Mouse (Mus musculus): ENCODE data around the gene Fbf1. TPM values are rescaled to one million over a fixed set of nuclear protein-coding genes. Genes with fewer than 3 reads are reported as not detected.
A peak's percentile ranks its signal among the peaks of the same experiment; 100 is the strongest.

The Fbf1 gene
- polyA plus RNA-seq, 1 experiment from 2014 or later = 49.2 TPM

GRCm38 (mm10) chr11:116138096-116138467 is 29.9 kb downstream of the Fbf1 start:
- in situ Hi-C loops (cut with MboI; ENCODE audit: low pct_unique_long_range_greater_than_20kb) = no loop called here
- H3K27me3 ChIP-seq = no peaks in the 10 kb centered on the region
- no peak for TF ChIP-seq CTCF (IDR thresholded peaks at IDR 0.05)
- CTCF ChIA-PET = interaction anchor here (0.7 to 1.6 kb wide), 14 partner anchors 9 to 93 kb away, joined by 3 to 6 read pairs (median 4); partner anchors contain the start of gene Fbf1
- POLR2A ChIA-PET = interaction anchor here (0.6 to 0.7 kb wide), 3 partner anchors 13 to 107 kb away, joined by 3 read pairs; no protein-coding TSS in a partner anchor
- no peak for DNase-seq (ENCODE audit: low read depth, low spot score)
- ATAC-seq = no peak

- in situ Hi-C loops (cut with MboI; ENCODE audit: low pct_unique_long_range_greater_than_20kb) = loop anchor here (5.0 kb wide), 1 partner anchor 47 kb away; the partner anchor contains the start of gene Wbp2
- DNase-seq (ENCODE audit: low read depth, low spot score) = no peak
- CTCF ChIA-PET = interaction anchor here (1.4 kb wide), 1 partner anchor 31 kb away, joined by 3 read pairs; no protein-coding TSS in a partner anchor
- no peak for TF ChIP-seq CTCF (IDR thresholded peaks at IDR 0.05)
- H3K27me3 ChIP-seq = no peaks in the 10 kb centered on the region
- POLR2A ChIA-PET = no interaction called here
- ATAC-seq = no peak
Observed at GRCm38 (mm10) chr11:116134171-116134570, 33.8 kb downstream of the Fbf1 start.

GRCm38 (mm10) chr11:116133497-116133896 is 34.5 kb downstream of the Fbf1 start:
- no peaks in the 10 kb centered on the region for H3K27me3 ChIP-seq
- TF ChIP-seq CTCF (IDR thresholded peaks at IDR 0.05) = no peak
- no peak for DNase-seq (ENCODE audit: low read depth, low spot score)
- no peak for ATAC-seq
- ChIA-PET POLR2A (no interaction called here), CTCF (no interaction called here)
- in situ Hi-C loops (cut with MboI; ENCODE audit: low pct_unique_long_range_greater_than_20kb) = loop anchor here (5.0 kb wide), 1 partner anchor 46 kb away; the partner anchor contains the start of gene Wbp2

GRCm38 (mm10) chr11:116132366-116133333 is 35.3 kb downstream of the Fbf1 start:
- POLR2A ChIA-PET = no interaction called here
- no peak for TF ChIP-seq CTCF (IDR thresholded peaks at IDR 0.05)
- CTCF ChIA-PET = interaction anchor here (1.5 kb wide), 1 partner anchor 10 kb away, joined by 3 read pairs; no protein-coding TSS in a partner anchor
- in situ Hi-C loops (cut with MboI; ENCODE audit: low pct_unique_long_range_greater_than_20kb) = loop anchor here (5.0 kb wide), 1 partner anchor 45 kb away; the partner anchor contains the start of gene Wbp2
- DNase-seq (ENCODE audit: low read depth, low spot score) (no peak), ATAC-seq (no peak)
- no peaks in the 10 kb centered on the region for H3K27me3 ChIP-seq

- no peak for DNase-seq (ENCODE audit: low read depth, low spot score)
- TF ChIP-seq CTCF (IDR thresholded peaks at IDR 0.05) = no peak
- no peaks in the 10 kb centered on the region for H3K27me3 ChIP-seq
- no peak for ATAC-seq
- ChIA-PET CTCF (interaction anchor here (0.8 to 1.6 kb wide), 6 partner anchors 9 to 189 kb away, joined by 3 to 4 read pairs (median 3); no protein-coding TSS in a partner anchor), POLR2A (interaction anchor here (0.7 to 2.3 kb wide), 5 partner anchors 14 to 69 kb away, joined by 3 to 5 read pairs (median 3); no protein-coding TSS in a partner anchor)
- in situ Hi-C loops (cut with MboI; ENCODE audit: low pct_unique_long_range_greater_than_20kb) = loop anchor here (5.0 kb wide), 1 partner anchor 44 kb away; the partner anchor contains the start of gene Wbp2
Observed at GRCm38 (mm10) chr11:116131349-116132170, 36.4 kb downstream of the Fbf1 start.

GRCm38 (mm10) chr11:116130488-116131205 is 37.3 kb downstream of the Fbf1 start, which contains the start of gene Trim65:
TSS of gene Trim65 (minus strand) at chr11:116131128.
- CTCF ChIA-PET = interaction anchor here (0.8 to 1.9 kb wide), 8 partner anchors 18 to 188 kb away, joined by 3 to 7 read pairs (median 4); partner anchors contain the start of gene Wbp2
- H3K27me3 ChIP-seq = no peaks in the 10 kb centered on the region
- peak; percentile 66 for ATAC-seq
- POLR2A ChIA-PET = interaction anchor here (0.7 to 2.3 kb wide), 7 partner anchors 14 to 100 kb away, joined by 3 to 5 read pairs (median 3); no protein-coding TSS in a partner anchor
- no peak for TF ChIP-seq CTCF (IDR thresholded peaks at IDR 0.05)
- no peak for DNase-seq (ENCODE audit: low read depth, low spot score)
- in situ Hi-C loops (cut with MboI; ENCODE audit: low pct_unique_long_range_greater_than_20kb) = loop anchor here (5.0 kb wide), 1 partner anchor 43 kb away; the partner anchor contains the start of gene Wbp2

- ATAC-seq (peak; percentile 3), DNase-seq (ENCODE audit: low read depth, low spot score) (no peak)
- POLR2A ChIA-PET = interaction anchor here (0.7 to 2.3 kb wide), 8 partner anchors 13 to 99 kb away, joined by 3 to 5 read pairs (median 3); partner anchors contain the start of gene Wbp2
- in situ Hi-C loops (cut with MboI; ENCODE audit: low pct_unique_long_range_greater_than_20kb) = loop anchor here (5.0 kb wide), 1 partner anchor 43 kb away; the partner anchor contains the start of gene Wbp2
- no peak for TF ChIP-seq CTCF (IDR thresholded peaks at IDR 0.05)
- H3K27me3 ChIP-seq = no peaks in the 10 kb centered on the region
- CTCF ChIA-PET = interaction anchor here (0.9 to 1.9 kb wide), 10 partner anchors 10 to 105 kb away, joined by 3 to 7 read pairs (median 4); partner anchors contain the start of gene Wbp2
Observed at GRCm38 (mm10) chr11:116129993-116130487, 37.9 kb downstream of the Fbf1 start.

GRCm38 (mm10) chr11:116129091-116129790 is 38.7 kb downstream of the Fbf1 start:
- CTCF ChIA-PET = interaction anchor here (0.9 to 1.9 kb wide), 8 partner anchors 10 to 45 kb away, joined by 3 to 7 read pairs (median 4); partner anchors contain the start of gene Wbp2
- POLR2A ChIA-PET = interaction anchor here (0.7 to 2.3 kb wide), 7 partner anchors 21 to 107 kb away, joined by 3 to 5 read pairs (median 3); partner anchors contain the start of gene Wbp2
- DNase-seq (ENCODE audit: low read depth, low spot score) = no peak
- no peak for ATAC-seq
- TF ChIP-seq CTCF (IDR thresholded peaks at IDR 0.05) = no peak
- in situ Hi-C loops (cut with MboI; ENCODE audit: low pct_unique_long_range_greater_than_20kb) = no loop called here
- H3K27me3 ChIP-seq = no peaks in the 10 kb centered on the region

All from Patski (cell line).